Mouse (Mus musculus) forebrain, embryonic 13.5 days (tissue): ENCODE measurements around the gene Polr3e. TPM values are rescaled to one million over a fixed set of nuclear protein-coding genes. Genes with fewer than 3 reads are reported as not detected.
"Not testable (repeated sequence)": the region's sequence is repeated elsewhere in the genome, so short reads cannot be mapped to it uniquely, and the experiment has no call there.

Experiments used
- ATAC-seq: fragments of 200-750 bp; cut with Nextera tagmentation; 2 replicates; pipeline ENCODE4 v1.8.0; 2017
- H3K27ac ChIP-seq: fragments of 300-500 bp; sonication (generic); 2 replicates; pipeline ENCODE4 v1.5.1; 2015; ENCODE audit warnings: inconsistent platforms, mild to moderate bottlenecking, moderate library complexity
- H3K27me3 ChIP-seq: fragments of 300-500 bp; sonication (generic); 2 replicates; pipeline ENCODE4 v1.6.1; 2015; ENCODE audit warnings: mild to moderate bottlenecking, inconsistent platforms
- H3K36me3 ChIP-seq: fragments of 300-500 bp; sonication (generic); 2 replicates; pipeline ENCODE4 v1.6.1; 2015; ENCODE audit warnings: mild to moderate bottlenecking, inconsistent platforms; ENCODE audit not compliant: poor library complexity, severe bottlenecking
- H3K4me1 ChIP-seq: fragments of 300-500 bp; sonication (generic); 2 replicates; pipeline ENCODE4 v1.6.1; 2015; ENCODE audit warnings: inconsistent platforms
- H3K4me2 ChIP-seq: fragments of 300-500 bp; sonication (generic); 2 replicates; pipeline ENCODE4 v1.6.1; 2015; ENCODE audit warnings: inconsistent platforms, mild to moderate bottlenecking, moderate library complexity
- H3K4me3 ChIP-seq: fragments of 300-500 bp; sonication (generic); 2 replicates; pipeline ENCODE4 v1.5.1; 2015; ENCODE audit warnings: mild to moderate bottlenecking, inconsistent platforms
- H3K9ac ChIP-seq: fragments of 300-500 bp; sonication (generic); 2 replicates; pipeline ENCODE4 v1.6.1; 2015; ENCODE audit warnings: mild to moderate bottlenecking, inconsistent platforms
- H3K9me3 ChIP-seq: fragments of 300-500 bp; sonication (generic); replicated peaks from 2 replicates; pipeline ENCODE4 v1.6.1; 2016; ENCODE audit warnings: inconsistent platforms
- WGBS: fragments of 180-500 bp; shearing (Covaris S2); methylation state at CpG from one replicate; pipeline ENCODE4 v1.1.7; 2015; 5-methylcytosine and 5-hydroxymethylcytosine counted together
- polyA plus RNA-seq: library from polyadenylated mRNA; unstranded; fragments of >200 nt; fragmentation: Nextera tagmentation; extraction: Ambion mirVana; gene quantifications from 2 replicates; pipeline ENCODE4 v1.2.1, GENCODE M21; 2015

Gene Polr3e
- polyA plus RNA-seq, 1 experiment from 2014 or later = 27.1 TPM

GRCm38 (mm10) chr7:120960116-120960515, 42.6 kb downstream of the Polr3e start:
- no peak overlapping the region for H3K27ac ChIP-seq
- H3K27me3 ChIP-seq = no peaks in the 10 kb centered on the region
- H3K4me3 ChIP-seq = no peak overlapping the region
- 34% methylated on average over 2 of the region's 2 CpGs for WGBS
- no peaks in the 10 kb centered on the region for H3K9me3 ChIP-seq
- H3K36me3 ChIP-seq = peaks cover 38% of the 10 kb centered on the region
- no peak overlapping the region for H3K9ac ChIP-seq
- no peak overlapping the region for H3K4me2 ChIP-seq
- H3K4me1 ChIP-seq = no peaks in the 10 kb centered on the region
- no peak for ATAC-seq

DNA sequence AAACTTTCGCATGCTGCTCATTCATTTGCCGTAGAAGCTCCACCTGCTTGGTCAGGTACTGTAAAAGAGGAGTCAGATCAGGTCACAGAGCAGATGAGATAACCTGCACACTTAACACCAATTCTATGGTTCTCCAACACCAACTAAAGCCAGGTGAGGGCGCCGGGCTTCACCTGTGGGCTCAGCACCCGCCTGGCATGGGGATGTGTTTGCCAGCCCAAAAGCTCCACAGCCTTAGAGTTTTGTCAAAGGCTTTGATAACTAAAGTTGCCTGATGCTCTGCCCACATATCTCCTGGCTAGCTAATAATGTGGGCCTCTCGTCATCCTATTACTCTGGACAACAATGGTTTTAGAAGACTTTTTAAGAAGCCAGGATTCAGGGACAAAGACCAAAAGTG, 43.1 kb downstream of the Polr3e start:
- WGBS = 82% methylated on average over 6 of the region's 6 CpGs
- Histone ChIP-seq H3K36me3 (peaks cover 38% of the 10 kb centered on the region), H3K9me3 (no peaks in the 10 kb centered on the region), H3K27ac (no peak overlapping the region), H3K9ac (no peak overlapping the region), H3K27me3 (no peaks in the 10 kb centered on the region), H3K4me1 (no peaks in the 10 kb centered on the region), H3K4me2 (no peak overlapping the region), H3K4me3 (no peak overlapping the region)
- ATAC-seq = no peak

- Histone ChIP-seq H3K9ac (no peak overlapping the region), H3K9me3 (no peaks in the 10 kb centered on the region), H3K27me3 (no peaks in the 10 kb centered on the region), H3K4me1 (no peaks in the 10 kb centered on the region), H3K36me3 (peaks cover 29% of the 10 kb centered on the region), H3K4me2 (no peak overlapping the region), H3K4me3 (no peak overlapping the region), H3K27ac (no peak overlapping the region)
- ATAC-seq = no peak
- 85% methylated on average over 3 of the region's 3 CpGs for WGBS
Measured at GRCm38 (mm10) chr7:120961893-120962292, 44.3 kb downstream of the Polr3e start.

GRCm38 (mm10) chr7:120963126-120963525, 45.6 kb downstream of the Polr3e start:
- Histone ChIP-seq H3K9me3 (no peaks in the 10 kb centered on the region), H3K4me1 (no peaks in the 10 kb centered on the region), H3K4me2 (no peak overlapping the region), H3K27me3 (no peaks in the 10 kb centered on the region), H3K27ac (no peak overlapping the region), H3K4me3 (no peak overlapping the region), H3K36me3 (peaks cover 27% of the 10 kb centered on the region), H3K9ac (no peak overlapping the region)
- WGBS = 92% methylated on average over 5 of the region's 5 CpGs
- no peak for ATAC-seq

- Histone ChIP-seq H3K4me3 (no peak overlapping the region), H3K27ac (no peak overlapping the region), H3K4me2 (no peak overlapping the region), H3K9ac (no peak overlapping the region), H3K9me3 (no peaks in the 10 kb centered on the region), H3K36me3 (0 out of 2 replicates have a peak, but pooled peaks cover 13% of the 10 kb centered on the region), H3K4me1 (no peaks in the 10 kb centered on the region), H3K27me3 (no peaks in the 10 kb centered on the region)
- 92% methylated on average over 7 of the region's 7 CpGs for WGBS
- ATAC-seq = no peak
Measured at GRCm38 (mm10) chr7:120969221-120969620, 51.7 kb downstream of the Polr3e start.

DNA sequence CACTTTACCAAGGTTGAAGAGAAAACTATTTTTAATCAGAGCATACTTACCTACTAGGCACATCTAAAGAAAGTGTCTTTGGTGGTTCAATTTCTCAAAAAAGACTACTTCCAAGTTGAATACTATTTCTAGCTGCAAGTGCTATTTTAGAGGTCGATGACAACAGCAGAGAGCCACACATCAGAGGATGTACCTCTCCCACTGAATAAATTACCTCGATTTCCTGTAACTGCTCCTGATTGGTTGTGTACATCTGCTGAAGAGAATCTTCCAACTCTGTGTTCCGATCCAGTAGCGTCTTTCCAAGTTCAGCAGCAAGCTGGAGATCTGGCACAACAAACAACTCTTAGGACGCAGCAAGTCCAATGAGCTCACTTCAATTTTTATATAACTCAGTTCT, 52.6 kb downstream of the Polr3e start:
- no peak overlapping the region for H3K4me2 ChIP-seq
- ATAC-seq = no peak
- no peaks in the 10 kb centered on the region for H3K4me1 ChIP-seq
- H3K9me3 ChIP-seq = no peaks in the 10 kb centered on the region
- no peak overlapping the region for H3K27ac ChIP-seq
- no peak overlapping the region for H3K9ac ChIP-seq
- 0 out of 2 replicates have a peak, but pooled peaks cover 13% of the 10 kb centered on the region for H3K36me3 ChIP-seq
- H3K4me3 ChIP-seq = no peak overlapping the region
- WGBS = 90% methylated on average over 5 of the region's 5 CpGs
- no peaks in the 10 kb centered on the region for H3K27me3 ChIP-seq

DNA sequence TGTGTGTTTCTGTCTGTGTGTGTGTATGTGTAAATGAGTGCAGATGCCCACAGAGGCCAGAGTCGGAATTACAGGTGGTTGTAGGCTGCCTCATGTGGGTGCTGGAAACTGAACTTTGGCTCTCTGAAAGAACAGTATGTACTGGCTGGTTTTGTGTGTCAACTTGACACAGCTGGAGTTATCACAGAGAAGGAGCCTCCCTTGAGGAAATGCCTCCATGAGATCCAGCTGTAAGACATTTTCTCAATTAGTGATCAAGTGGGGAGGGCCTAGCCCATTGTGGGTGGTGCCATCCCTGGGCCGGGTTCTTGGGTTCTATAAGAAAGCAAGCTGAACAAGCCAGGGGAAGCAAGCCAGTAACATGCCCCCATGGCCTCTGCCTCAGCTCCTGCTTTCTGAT, 54.9 kb downstream of the Polr3e start:
- not testable (repeated sequence) for H3K36me3 ChIP-seq, H3K9ac ChIP-seq, H3K27ac ChIP-seq, ATAC-seq, H3K4me1 ChIP-seq, H3K9me3 ChIP-seq, H3K4me2 ChIP-seq, H3K4me3 ChIP-seq, H3K27me3 ChIP-seq
- 70% methylated on average over 2 of the region's 2 CpGs for WGBS

DNA sequence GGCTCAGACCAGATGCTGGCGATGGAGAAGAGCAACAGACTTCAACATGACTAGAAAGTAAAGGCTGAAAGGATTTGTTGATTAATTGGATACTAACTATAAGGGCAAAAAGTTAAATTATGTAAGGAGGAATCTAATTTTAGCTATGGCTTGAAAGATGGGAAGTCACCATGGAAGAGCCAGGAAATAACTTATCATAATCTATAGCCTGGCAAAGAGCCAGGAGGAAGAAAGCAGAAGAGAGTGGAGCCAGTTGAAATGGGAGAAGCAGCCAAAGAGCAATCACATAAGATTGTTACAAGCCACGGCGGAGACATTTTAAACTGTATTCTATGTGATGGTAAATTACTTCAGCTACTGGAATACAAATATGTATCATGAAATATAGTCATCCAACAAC, 56.5 kb downstream of the Polr3e start:
- H3K4me3 ChIP-seq = no peak overlapping the region
- no peak for ATAC-seq
- no peaks in the 10 kb centered on the region for H3K27me3 ChIP-seq
- no peak overlapping the region for H3K9ac ChIP-seq
- H3K27ac ChIP-seq = no peak overlapping the region
- H3K9me3 ChIP-seq = no peaks in the 10 kb centered on the region
- H3K4me1 ChIP-seq = peaks cover 21% of the 10 kb centered on the region
- 83% methylated on average over 3 of the region's 3 CpGs for WGBS
- H3K4me2 ChIP-seq = no peak overlapping the region
- H3K36me3 ChIP-seq = 0 out of 2 replicates have a peak, but pooled peaks cover 2% of the 10 kb centered on the region

DNA sequence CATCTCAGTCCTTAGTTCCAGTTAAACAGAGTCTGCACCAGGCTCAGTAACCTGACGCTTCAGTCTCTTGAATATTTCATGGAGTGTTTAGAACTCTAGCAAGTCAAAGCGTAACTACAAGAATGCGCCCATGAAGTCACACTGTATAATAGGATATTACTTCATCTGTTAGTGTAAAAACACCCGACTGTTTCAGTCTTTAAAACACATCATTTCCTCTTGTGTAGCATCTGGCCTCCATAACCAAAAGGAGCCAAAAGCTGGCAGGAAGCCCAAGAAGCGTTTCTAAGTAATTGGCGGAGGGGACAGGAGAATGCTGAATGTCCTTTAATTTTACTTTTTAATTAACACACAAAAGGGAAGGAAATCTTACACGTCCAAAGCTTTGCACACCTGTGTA, 59.5 kb downstream of the Polr3e start:
- H3K27ac ChIP-seq = no peak overlapping the region
- H3K36me3 ChIP-seq = no peaks in the 10 kb centered on the region
- no peaks in the 10 kb centered on the region for H3K9me3 ChIP-seq
- no peaks in the 10 kb centered on the region for H3K27me3 ChIP-seq
- peaks cover 27% of the 10 kb centered on the region for H3K4me1 ChIP-seq
- 34% methylated on average over 7 of the region's 7 CpGs for WGBS
- H3K4me2 ChIP-seq = no peak overlapping the region
- no peak for ATAC-seq
- H3K4me3 ChIP-seq = no peak overlapping the region
- H3K9ac ChIP-seq = no peak overlapping the region

GRCm38 (mm10) chr7:120980041-120980440, 62.5 kb downstream of the Polr3e start:
- peaks cover 34% of the 10 kb centered on the region for H3K4me1 ChIP-seq
- no peak overlapping the region for H3K4me2 ChIP-seq
- no peaks in the 10 kb centered on the region for H3K27me3 ChIP-seq
- ATAC-seq = no peak
- no peak overlapping the region for H3K9ac ChIP-seq
- H3K9me3 ChIP-seq = no peaks in the 10 kb centered on the region
- H3K4me3 ChIP-seq = no peak overlapping the region
- no peak overlapping the region for H3K27ac ChIP-seq
- WGBS = 90% methylated on average over 4 of the region's 4 CpGs
- no peaks in the 10 kb centered on the region for H3K36me3 ChIP-seq

GRCm38 (mm10) chr7:120980931-120981924, 63.7 kb downstream of the Polr3e start:
- peak; percentile 41 for ATAC-seq
- 3% methylated on average over 39 of the region's 39 CpGs for WGBS
- peaks cover 34% of the 10 kb centered on the region for H3K4me1 ChIP-seq

GRCm38 (mm10) chr7:120982200-120982841, 64.8 kb downstream of the Polr3e start, which contains the start of the genes Cdr2 and Mfsd13b:
Cdr2 (minus strand) TSS chr7:120982312.
Mfsd13b (plus strand) TSS chr7:120982509.
- H3K4me2 ChIP-seq = peak within 1 kb of the TSS; percentile 84
- H3K9me3 ChIP-seq = no peaks in the 10 kb centered on the region
- peak; percentile 98 for ATAC-seq
- H3K4me3 ChIP-seq = peak within 1 kb of the TSS; percentile 79
- H3K27ac ChIP-seq = peak within 1 kb of the TSS; percentile 37; the same call in 1 of the 2 replicates
- H3K4me1 ChIP-seq = peaks cover 28% of the 10 kb centered on the region
- H3K36me3 ChIP-seq = no peaks in the 10 kb centered on the region
- under 1% methylated on average over 46 of the region's 46 CpGs for WGBS
- H3K27me3 ChIP-seq = no peaks in the 10 kb centered on the region
- peak within 1 kb of the TSS; percentile 90 for H3K9ac ChIP-seq

More at GRCm38 (mm10) chr7:120980931-120981924, 63.7 kb downstream of the Polr3e start:
- H3K9me3 ChIP-seq = no peaks in the 10 kb centered on the region
- no peaks in the 10 kb centered on the region for H3K27me3 ChIP-seq
- peak overlapping the region; percentile 79 for H3K4me3 ChIP-seq
- peak overlapping the region; percentile 90 for H3K9ac ChIP-seq
- no peaks in the 10 kb centered on the region for H3K36me3 ChIP-seq
- peak overlapping the region; percentile 84 for H3K4me2 ChIP-seq
- peak overlapping the region; percentile 37; the same call in 1 of the 2 replicates for H3K27ac ChIP-seq
